Mouse (Mus musculus) hindbrain, embryonic 11.5 days (tissue): Measurements from ENCODE around the gene Adra2b. TPM values are rescaled to one million over a fixed set of nuclear protein-coding genes. Genes with fewer than 3 reads are reported as not detected.

Experiments used
- ATAC-seq: fragments of 200-750 bp; cut with Nextera tagmentation; 2 replicates; pipeline ENCODE4 v1.8.0; 2017; ENCODE audit warnings: mild to moderate bottlenecking, moderate TSS enrichment, moderate library complexity; ENCODE audit not compliant: low FRiP score
- DNase-seq: peaks from one replicate; pipeline ENCODE4 v3.0.0-alpha.2; 2015; ENCODE audit warnings: low spot score
- H3K27ac ChIP-seq: fragments of 300-500 bp; sonication (generic); 2 replicates; pipeline ENCODE4 v1.5.1; 2014; ENCODE audit warnings: mild to moderate bottlenecking, low read depth, low read length
- H3K27me3 ChIP-seq: fragments of 300-500 bp; sonication (generic); 2 replicates; pipeline ENCODE4 v1.6.1; 2014; ENCODE audit warnings: mild to moderate bottlenecking, low read length, moderate library complexity, mixed read lengths; ENCODE audit not compliant: control insufficient read depth, insufficient read depth
- H3K36me3 ChIP-seq: fragments of 300-500 bp; sonication (generic); 2 replicates; pipeline ENCODE4 v1.6.1; 2014; ENCODE audit warnings: mild to moderate bottlenecking, low read length, moderate library complexity, mixed read lengths; ENCODE audit not compliant: control insufficient read depth, insufficient read depth
- H3K4me1 ChIP-seq: fragments of 300-500 bp; sonication (generic); replicated peaks from 2 replicates; pipeline ENCODE4 v1.6.1; 2014; ENCODE audit warnings: low read length, mixed read lengths; ENCODE audit not compliant: control insufficient read depth, insufficient read depth
- H3K4me2 ChIP-seq: fragments of 300-500 bp; sonication (generic); replicated peaks from 2 replicates; pipeline ENCODE4 v1.6.1; 2014; ENCODE audit warnings: mild to moderate bottlenecking, low read depth, low read length
- H3K4me3 ChIP-seq: fragments of 300-500 bp; sonication (generic); 2 replicates; pipeline ENCODE4 v1.5.1; 2014; ENCODE audit warnings: low read depth, low read length
- H3K9ac ChIP-seq: fragments of 300-500 bp; sonication (generic); 2 replicates; pipeline ENCODE4 v1.6.1; 2014; ENCODE audit warnings: low read depth, low read length
- H3K9me3 ChIP-seq: fragments of 300-500 bp; sonication (generic); 2 replicates; pipeline ENCODE4 v1.6.1; 2016; ENCODE audit warnings: low read length; ENCODE audit not compliant: control insufficient read depth
- WGBS: fragments of 180-500 bp; shearing (Covaris S2); extraction: QIAGEN DNeasy Blood & Tissue Kit; methylation state at CpG from one replicate; pipeline ENCODE4 v1.1.7; 2014; 5-methylcytosine and 5-hydroxymethylcytosine counted together
- polyA plus RNA-seq: library from polyadenylated mRNA; unstranded; fragments of >200 nt; fragmentation: Nextera tagmentation; extraction: Ambion mirVana; gene quantifications from 2 replicates; pipeline ENCODE4 v1.2.1, GENCODE M21; 2014

The Adra2b gene
- polyA plus RNA-seq, 1 experiment from 2014 or later, result 2.7 TPM

DNA sequence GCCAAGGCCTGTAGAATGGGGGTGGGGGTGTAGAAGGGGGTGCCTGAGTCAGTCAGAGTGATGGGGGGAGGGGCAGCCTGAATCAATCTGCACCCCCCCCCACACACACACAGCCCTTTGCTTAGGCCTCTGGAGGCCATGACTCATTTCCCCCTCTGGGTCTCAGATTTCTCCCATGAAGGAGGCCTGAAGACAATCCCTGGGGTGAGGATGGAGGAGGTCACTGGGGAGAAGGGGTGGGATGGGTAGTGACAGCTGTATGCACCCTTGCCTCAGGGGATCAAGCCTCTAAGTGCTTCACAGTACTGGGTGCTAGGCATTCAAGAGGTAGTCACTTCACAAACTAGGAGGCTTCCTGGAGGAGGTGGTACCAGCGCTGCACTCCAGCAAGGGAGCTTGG lies 39.3 kb upstream of the Adra2b start:
- Histone ChIP-seq H3K4me1 (no peaks in the 10 kb centered on the region), H3K9me3 (no peaks in the 10 kb centered on the region), H3K9ac (no peak overlapping the region), H3K4me2 (no peak overlapping the region), H3K27ac (no peak overlapping the region), H3K36me3 (no peaks in the 10 kb centered on the region), H3K27me3 (no peaks in the 10 kb centered on the region), H3K4me3 (no peak overlapping the region)
- 77% methylated on average over 1 of the region's 1 CpGs for WGBS
- no peak for DNase-seq
- no peak for ATAC-seq

DNA sequence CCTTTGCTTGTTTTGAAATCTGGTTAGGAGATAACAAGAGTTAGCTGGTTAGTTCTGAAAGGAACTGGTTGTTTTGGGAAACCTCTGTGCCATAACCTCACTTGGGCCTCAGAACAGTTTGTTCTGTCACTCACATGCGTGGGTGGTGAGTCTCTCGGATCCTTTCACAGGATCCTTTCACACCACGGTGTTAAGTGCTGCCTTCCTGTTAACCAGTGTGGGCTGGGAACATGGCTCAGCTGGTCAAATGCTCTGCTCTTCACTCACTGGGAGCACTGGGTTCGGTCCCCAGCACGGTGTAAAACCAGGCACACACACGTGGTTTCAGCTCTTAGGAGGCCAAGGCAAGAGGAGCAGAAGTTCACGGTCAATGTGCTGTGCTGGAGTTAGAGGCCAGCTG lies 38.6 kb upstream of the Adra2b start:
- no peaks in the 10 kb centered on the region for H3K36me3 ChIP-seq
- 78% methylated on average over 7 of the region's 7 CpGs for WGBS
- no peak for DNase-seq
- no peaks in the 10 kb centered on the region for H3K4me1 ChIP-seq
- no peaks in the 10 kb centered on the region for H3K9me3 ChIP-seq
- no peak overlapping the region for H3K4me2 ChIP-seq
- no peaks in the 10 kb centered on the region for H3K27me3 ChIP-seq
- no peak overlapping the region for H3K9ac ChIP-seq
- ATAC-seq, result no peak
- no peak overlapping the region for H3K27ac ChIP-seq
- no peak overlapping the region for H3K4me3 ChIP-seq

DNA sequence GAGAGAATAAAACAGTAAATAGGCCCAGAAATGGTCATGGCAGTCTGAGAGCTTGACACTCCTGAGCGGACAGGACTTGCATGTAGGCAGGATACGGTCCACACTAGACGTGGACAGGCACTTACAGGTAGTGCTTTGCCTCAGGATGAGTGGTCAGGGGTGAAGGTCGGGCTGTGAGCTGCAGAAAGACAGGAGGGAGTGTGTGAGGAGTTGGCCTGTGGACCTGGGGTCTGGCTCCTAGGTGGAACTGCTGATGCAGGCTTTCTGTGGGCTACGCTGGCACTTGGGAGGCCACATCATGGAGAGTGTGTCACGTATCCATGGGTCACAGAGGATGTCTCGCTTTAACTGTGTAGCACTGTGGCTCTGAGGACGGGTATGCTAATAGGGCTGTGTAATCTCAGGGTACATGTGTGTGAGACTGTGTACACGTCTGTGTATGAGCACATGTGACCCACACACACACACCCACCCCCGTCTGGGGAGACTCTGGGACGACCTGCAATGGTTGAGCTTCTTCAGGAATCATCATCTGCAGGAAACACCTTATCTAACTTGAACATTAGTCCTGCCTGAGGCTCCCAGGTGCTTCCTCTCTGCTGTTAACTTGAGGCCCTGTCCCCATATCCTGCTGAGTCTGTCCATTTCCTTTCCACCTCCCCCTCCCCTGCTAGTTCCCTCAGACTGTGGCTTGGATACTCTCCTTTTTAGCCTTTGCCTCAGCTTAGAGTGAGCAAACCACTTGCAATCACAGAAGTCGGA lies 34.7 kb upstream of the Adra2b start:
- Histone ChIP-seq H3K27ac (no peak overlapping the region), H3K9me3 (no peaks in the 10 kb centered on the region), H3K4me3 (no peak overlapping the region), H3K27me3 (no peaks in the 10 kb centered on the region), H3K4me2 (no peak overlapping the region), H3K4me1 (no peaks in the 10 kb centered on the region), H3K36me3 (no peaks in the 10 kb centered on the region), H3K9ac (no peak overlapping the region)
- 76% methylated on average over 12 of the region's 12 CpGs for WGBS
- no peak for ATAC-seq
- DNase-seq, result no peak

DNA sequence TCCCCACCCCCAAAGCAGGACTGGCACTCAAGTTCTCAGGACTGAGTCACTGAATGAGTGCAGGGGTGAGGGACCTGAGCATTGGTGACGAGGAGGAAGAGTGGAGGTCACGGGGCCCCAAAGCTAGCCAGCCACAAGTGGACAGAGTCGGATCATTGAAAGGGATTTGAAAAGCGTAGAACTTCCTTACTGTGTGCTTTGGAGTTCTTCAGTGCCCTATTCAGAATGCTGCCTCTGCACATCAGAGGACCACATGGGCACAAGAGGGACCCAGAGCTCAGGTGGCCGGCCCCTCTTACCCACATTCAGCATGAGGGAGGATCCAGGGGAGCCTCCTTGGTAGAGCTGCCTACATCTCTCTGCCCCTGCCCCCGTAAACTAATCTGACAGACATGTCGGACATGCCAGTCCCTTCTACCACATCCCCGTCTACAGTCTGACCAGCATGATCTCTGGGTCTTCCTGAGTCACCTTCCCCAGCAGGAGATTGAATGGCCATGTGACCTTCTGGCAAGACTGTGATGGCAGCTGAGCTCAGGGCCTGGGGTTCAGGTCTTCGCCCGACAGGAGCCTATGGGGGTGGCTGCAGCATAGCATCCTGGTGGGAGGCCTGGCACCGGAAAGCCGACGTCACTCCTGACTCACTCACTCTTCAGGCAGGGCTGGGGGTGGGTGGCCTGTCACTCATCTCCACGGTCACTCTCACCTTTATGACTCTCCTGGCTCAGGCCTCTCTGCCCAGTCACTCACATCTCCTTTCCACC lies 30.0 kb upstream of the Adra2b start:
- H3K4me1 ChIP-seq, result no peaks in the 10 kb centered on the region

DNA sequence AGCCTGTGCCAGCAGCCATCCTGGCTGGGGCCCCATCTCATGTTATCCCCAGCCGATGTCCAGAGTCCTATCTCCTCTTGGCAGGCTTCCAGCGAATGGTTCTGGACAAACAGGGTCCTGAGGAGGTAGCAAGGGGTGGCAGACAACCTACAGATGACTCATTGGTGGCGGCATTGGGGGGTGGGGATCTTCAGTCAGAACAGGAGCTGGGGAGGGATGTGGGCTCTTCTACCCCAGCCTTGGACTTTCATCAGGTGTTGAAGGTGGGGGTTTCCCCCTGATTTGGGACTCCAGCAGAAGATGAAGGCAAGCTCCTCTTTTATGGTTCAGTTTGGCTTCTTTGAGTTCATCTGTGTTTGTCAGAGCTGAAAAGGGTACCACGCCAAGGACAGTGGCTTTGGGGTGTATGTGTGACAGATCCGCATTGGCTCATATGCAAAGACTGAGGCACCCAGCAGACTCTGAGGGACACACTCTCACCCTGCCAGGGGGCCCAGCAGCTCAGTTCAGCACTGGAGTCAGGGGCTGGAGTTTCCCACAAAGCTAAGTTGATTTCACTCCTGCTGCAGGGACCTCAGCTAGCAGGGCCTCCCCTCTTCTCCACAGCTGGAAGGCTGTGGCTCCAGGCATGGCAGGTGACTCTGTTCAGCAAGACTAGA lies 28.9 kb upstream of the Adra2b start:
- Histone ChIP-seq H3K27me3 (peaks cover 29% of the 10 kb centered on the region), H3K9ac (no peak overlapping the region), H3K4me1 (no peaks in the 10 kb centered on the region), H3K4me2 (no peak overlapping the region), H3K4me3 (no peak overlapping the region), H3K36me3 (no peaks in the 10 kb centered on the region), H3K27ac (no peak overlapping the region), H3K9me3 (no peaks in the 10 kb centered on the region)
- WGBS, result 78% methylated on average over 5 of the region's 5 CpGs
- DNase-seq, result no peak
- no peak for ATAC-seq

More for the DNA sequence above, 30.0 kb upstream of the Adra2b start:
- H3K36me3 ChIP-seq, result no peaks in the 10 kb centered on the region
- H3K4me2 ChIP-seq, result no peak overlapping the region
- H3K27ac ChIP-seq, result no peak overlapping the region
- DNase-seq, result no peak
- ATAC-seq, result no peak
- 69% methylated on average over 14 of the region's 14 CpGs for WGBS
- no peak overlapping the region for H3K4me3 ChIP-seq
- peaks cover 29% of the 10 kb centered on the region for H3K27me3 ChIP-seq
- H3K9me3 ChIP-seq, result no peaks in the 10 kb centered on the region
- H3K9ac ChIP-seq, result no peak overlapping the region

DNA sequence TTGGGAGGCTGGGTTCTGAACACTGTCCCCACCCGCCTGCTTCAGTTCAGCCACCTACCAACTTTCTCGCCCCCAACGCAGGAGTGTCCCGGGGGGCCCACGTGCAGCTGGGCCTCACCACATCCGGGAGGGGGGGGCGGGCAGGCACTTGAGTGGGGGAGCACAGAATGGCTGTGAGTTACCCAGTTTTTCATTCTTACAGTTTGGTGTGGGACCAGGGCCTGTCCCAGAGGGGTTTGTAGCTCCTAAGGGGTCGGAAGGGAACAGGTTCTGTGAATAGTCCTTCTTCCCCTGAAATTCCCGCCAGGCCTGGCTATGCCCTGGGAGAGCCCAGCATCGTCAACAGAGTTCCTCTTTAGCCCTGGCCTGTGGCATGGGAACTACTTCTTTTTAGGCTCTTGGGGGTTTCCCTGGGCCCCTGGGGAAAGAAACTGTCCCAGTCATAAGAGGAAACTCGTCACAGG lies 27.9 kb upstream of the Adra2b start:
- Histone ChIP-seq H3K27ac (no peak overlapping the region), H3K9ac (no peak overlapping the region), H3K4me2 (no peak overlapping the region), H3K36me3 (no peaks in the 10 kb centered on the region), H3K4me3 (no peak overlapping the region), H3K27me3 (peaks cover 29% of the 10 kb centered on the region), H3K4me1 (no peaks in the 10 kb centered on the region), H3K9me3 (no peaks in the 10 kb centered on the region)
- ATAC-seq, result no peak
- WGBS, result 54% methylated on average over 11 of the region's 11 CpGs
- no peak for DNase-seq

DNA sequence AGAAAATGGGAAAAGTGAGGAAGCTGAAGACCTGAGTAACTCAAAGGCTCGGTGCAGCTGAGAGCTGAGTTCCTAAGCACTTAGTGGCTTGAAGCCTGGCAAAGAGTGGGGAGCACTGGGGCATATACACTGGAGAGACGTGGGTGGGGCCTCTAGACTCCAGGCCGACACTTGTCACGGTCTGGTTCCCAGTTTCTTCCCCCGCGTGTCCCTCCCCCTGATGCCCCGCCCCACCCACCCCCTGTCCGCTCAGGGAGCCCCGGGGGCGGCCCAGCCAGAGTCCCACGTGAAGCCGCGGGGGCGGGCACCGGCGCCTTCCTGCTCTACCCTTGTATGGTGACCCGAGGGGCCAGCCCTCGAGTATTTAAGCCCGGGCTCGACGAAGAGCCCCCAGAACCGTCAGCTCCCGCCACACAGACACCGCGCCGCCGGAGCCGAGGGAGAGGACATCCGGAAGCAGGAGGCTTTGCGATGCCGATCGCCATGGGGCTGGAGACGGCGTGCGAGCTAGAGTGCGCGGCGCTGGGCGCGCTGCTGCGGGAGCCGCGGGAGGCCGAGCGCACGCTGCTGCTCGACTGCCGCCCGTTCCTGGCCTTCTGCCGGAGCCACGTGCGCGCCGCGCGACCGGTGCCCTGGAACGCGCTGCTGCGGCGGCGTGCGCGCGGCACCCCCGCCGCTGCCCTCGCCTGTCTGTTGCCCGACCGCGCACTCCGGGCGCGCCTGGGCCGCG lies 27.1 kb upstream of the Adra2b start, which contains the start of gene Dusp2:
TSS of gene Dusp2 (plus strand) at position 393 of the 730 bp plus-strand sequence.
- Histone ChIP-seq H3K4me2 (peak within 1 kb of the TSS; percentile 90), H3K27me3 (peaks cover 29% of the 10 kb centered on the region), H3K4me1 (no peaks in the 10 kb centered on the region), H3K9ac (peak within 1 kb of the TSS; percentile 53; the same call in 1 of the 2 replicates), H3K36me3 (no peaks in the 10 kb centered on the region), H3K27ac (no peak within 1 kb of the TSS), H3K9me3 (no peaks in the 10 kb centered on the region), H3K4me3 (peak within 1 kb of the TSS; percentile 49)
- WGBS, result 0% methylated on average over 67 of the region's 76 CpGs
- peak; percentile 67 for ATAC-seq
- peak; percentile 62 for DNase-seq

DNA sequence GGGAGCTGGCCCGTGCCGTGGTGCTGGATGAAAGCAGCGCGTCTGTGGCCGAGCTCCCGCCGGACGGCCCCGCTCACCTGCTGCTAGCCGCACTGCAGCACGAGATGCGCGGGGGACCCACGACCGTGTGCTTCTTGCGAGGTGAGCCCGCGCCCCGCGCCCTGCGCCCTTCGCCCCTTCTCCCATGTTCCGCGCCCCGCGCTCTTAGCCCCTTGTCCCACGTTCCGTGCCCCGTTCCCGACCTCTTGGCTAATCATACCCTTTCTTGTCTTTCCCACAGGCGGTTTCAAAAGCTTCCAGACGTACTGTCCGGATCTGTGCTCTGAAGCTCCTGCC lies 26.5 kb upstream of the Adra2b start:
- H3K4me2 ChIP-seq, result peak overlapping the region; percentile 90
- no peak overlapping the region for H3K27ac ChIP-seq
- no peaks in the 10 kb centered on the region for H3K4me1 ChIP-seq
- ATAC-seq (no peak; the same call in 1 of the 2 replicates), DNase-seq (no peak)
- peak overlapping the region; percentile 53; the same call in 1 of the 2 replicates for H3K9ac ChIP-seq
- WGBS, result 2% methylated on average over 26 of the region's 33 CpGs
- H3K4me3 ChIP-seq, result peak overlapping the region; percentile 49
- no peaks in the 10 kb centered on the region for H3K9me3 ChIP-seq
- no peaks in the 10 kb centered on the region for H3K36me3 ChIP-seq
- peaks cover 29% of the 10 kb centered on the region for H3K27me3 ChIP-seq
